Mouse (Mus musculus) forebrain, postnatal 0 days (tissue): ENCODE measurements around the gene Map7d2. TPM values are rescaled to one million over a fixed set of nuclear protein-coding genes. Genes with fewer than 3 reads are reported as not detected.

Experiments used
- ATAC-seq: fragments of 200-750 bp; cut with Nextera tagmentation; 2 replicates; pipeline ENCODE4 v1.8.0; 2017; ENCODE audit warnings: mild to moderate bottlenecking, moderate library complexity
- DNase-seq: peaks from one replicate; pipeline ENCODE4 v3.0.0-alpha.2; 2015
- H3K27ac ChIP-seq: fragments of 300-500 bp; sonication (generic); 2 replicates; pipeline ENCODE4 v1.5.1; 2014; ENCODE audit warnings: low read depth, mild to moderate bottlenecking, antibody characterized with exemption, low read length, moderate library complexity, mixed read lengths
- H3K27me3 ChIP-seq: fragments of 300-500 bp; sonication (generic); 2 replicates; pipeline ENCODE4 v1.6.1; 2014; ENCODE audit warnings: mild to moderate bottlenecking, low read length, mixed read lengths; ENCODE audit not compliant: insufficient read depth
- H3K36me3 ChIP-seq: fragments of 300-500 bp; sonication (generic); 2 replicates; pipeline ENCODE4 v1.6.1; 2014; ENCODE audit warnings: mild to moderate bottlenecking, moderate library complexity; ENCODE audit not compliant: insufficient read depth
- H3K4me1 ChIP-seq: fragments of 300-500 bp; sonication (generic); 2 replicates; pipeline ENCODE4 v1.6.1; 2014; ENCODE audit warnings: antibody characterized with exemption; ENCODE audit not compliant: insufficient read depth
- H3K4me2 ChIP-seq: fragments of 300-500 bp; sonication (generic); 2 replicates; pipeline ENCODE4 v1.6.1; 2014; ENCODE audit warnings: low read depth, mild to moderate bottlenecking, moderate library complexity
- H3K4me3 ChIP-seq: fragments of 300-500 bp; sonication (generic); 2 replicates; pipeline ENCODE4 v1.5.1; 2014; ENCODE audit warnings: low read depth, low read length, mixed read lengths
- H3K9ac ChIP-seq: fragments of 300-500 bp; sonication (generic); 2 replicates; pipeline ENCODE4 v1.6.1; 2014; ENCODE audit warnings: mild to moderate bottlenecking
- H3K9me3 ChIP-seq: fragments of 300-500 bp; sonication (generic); 2 replicates; pipeline ENCODE4 v1.6.1; 2016; ENCODE audit warnings: low read length
- CTCF ChIP-seq: sonication (generic); IDR thresholded peaks from 2 replicates; pipeline ENCODE4 v1.5.1; 2016; ENCODE audit warnings: antibody characterized with exemption, control low read depth, low read depth
- WGBS: fragments of 180-500 bp; shearing (Covaris S2); extraction: QIAGEN DNeasy Blood & Tissue Kit; methylation state at CpG from one replicate; pipeline ENCODE4 v1.1.7; 2014; 5-methylcytosine and 5-hydroxymethylcytosine counted together
- polyA plus RNA-seq: library from polyadenylated mRNA; unstranded; fragments of >200 nt; fragmentation: Nextera tagmentation; extraction: Ambion mirVana; gene quantifications from 2 replicates; pipeline ENCODE4 v1.2.1, GENCODE M21; 2015
- total RNA-seq: library from RNA; depleted of rRNA; stranded (reverse); fragments of >200 nt; gene quantifications from 2 replicates; pipeline ENCODE4 v1.2.3, GENCODE M21; 2014; rRNA removed

Map7d2 gene
- total and polyA plus RNA-seq, 2 experiments from 2014 or later: 28.2 to 33.4 TPM

GRCm38 (mm10) chrX:159541936-159542335 is 127.6 kb downstream of the Map7d2 start:
- Histone ChIP-seq H3K4me1 (no peaks in the 10 kb centered on the region), H3K4me2 (no peak overlapping the region), H3K4me3 (no peak overlapping the region), H3K27ac (no peak overlapping the region), H3K9ac (no peak overlapping the region), H3K9me3 (no peaks in the 10 kb centered on the region), H3K36me3 (no peaks in the 10 kb centered on the region), H3K27me3 (no peaks in the 10 kb centered on the region)
- DNase-seq: no peak
- WGBS: 82% methylated on average over 18 of the region's 18 CpGs
- ATAC-seq: no peak
- TF ChIP-seq CTCF: no peak

- H3K27ac ChIP-seq: no peak overlapping the region
- H3K9ac ChIP-seq: no peak overlapping the region
- no peaks in the 10 kb centered on the region; the same call in 1 of the 2 replicates for H3K36me3 ChIP-seq
- no peaks in the 10 kb centered on the region for H3K9me3 ChIP-seq
- no peak overlapping the region for H3K4me2 ChIP-seq
- no peaks in the 10 kb centered on the region for H3K27me3 ChIP-seq
- H3K4me3 ChIP-seq: no peak overlapping the region
- WGBS: 93% methylated on average over 5 of the region's 5 CpGs
- no peak for ATAC-seq
- no peaks in the 10 kb centered on the region for H3K4me1 ChIP-seq
- DNase-seq: no peak
- no peak for TF ChIP-seq CTCF
These were observed 132.7 kb downstream of the Map7d2 start for GRCm38 (mm10) chrX:159547093-159547492.

Other genes with a start within 250 kb of the Map7d2 start
- gene Rps6ka3, start 204.3 kb upstream of the Map7d2 start, total RNA-seq: 17.6 and 21.1 TPM in 2 replicates
- gene Rps6ka3, start 204.3 kb upstream of the Map7d2 start, polyA plus RNA-seq: 2.3 and 2.8 TPM in 2 replicates
- gene Eif1ax, start 42.4 kb upstream of the Map7d2 start, total RNA-seq: 113 TPM in 2 replicates
- 95.6 and 103 TPM in 2 replicates for gene Eif1ax, start 42.4 kb upstream of the Map7d2 start, polyA plus RNA-seq
- gene Bclaf3, start 112.1 kb downstream of the Map7d2 start, total RNA-seq: 11.3 and 18.7 TPM in 2 replicates
- 9.8 and 14.2 TPM in 2 replicates for gene Bclaf3, start 112.1 kb downstream of the Map7d2 start, polyA plus RNA-seq
- 52.8 and 58.8 TPM in 2 replicates for gene Sh3kbp1, start 212.7 kb downstream of the Map7d2 start, total RNA-seq
- gene Sh3kbp1, start 212.7 kb downstream of the Map7d2 start, polyA plus RNA-seq: 35.0 and 46.7 TPM in 2 replicates